Mouse (Mus musculus): ENCODE data around the gene Zbtb46. TPM values are rescaled to one million over a fixed set of nuclear protein-coding genes. Genes with fewer than 3 reads are reported as not detected.

Gene Zbtb46
- polyA plus RNA-seq, 1 experiment = 4.6 TPM

DNA sequence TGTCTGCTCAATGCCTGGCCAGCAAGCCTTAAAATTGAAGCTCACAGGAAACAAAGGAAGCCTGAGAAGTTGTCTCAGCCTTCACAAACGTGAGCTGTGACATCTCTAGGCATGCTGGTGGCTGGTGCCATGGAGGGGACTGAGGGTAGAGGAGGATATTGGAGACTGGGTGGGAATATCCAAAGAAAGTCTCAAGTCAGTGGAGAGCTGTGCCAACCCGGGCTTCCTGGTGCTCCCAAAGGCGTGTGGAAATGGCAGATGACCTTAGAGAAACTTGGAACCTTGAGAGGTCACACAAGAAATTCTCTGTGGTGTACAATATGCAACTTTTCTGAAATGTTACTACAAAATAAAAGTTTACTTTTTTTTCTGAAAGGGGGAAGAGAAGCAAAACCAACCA lies 6.2 kb upstream of the Zbtb46 start:
- no peak for DNase-seq (ENCODE audit: low spot score)

DNA sequence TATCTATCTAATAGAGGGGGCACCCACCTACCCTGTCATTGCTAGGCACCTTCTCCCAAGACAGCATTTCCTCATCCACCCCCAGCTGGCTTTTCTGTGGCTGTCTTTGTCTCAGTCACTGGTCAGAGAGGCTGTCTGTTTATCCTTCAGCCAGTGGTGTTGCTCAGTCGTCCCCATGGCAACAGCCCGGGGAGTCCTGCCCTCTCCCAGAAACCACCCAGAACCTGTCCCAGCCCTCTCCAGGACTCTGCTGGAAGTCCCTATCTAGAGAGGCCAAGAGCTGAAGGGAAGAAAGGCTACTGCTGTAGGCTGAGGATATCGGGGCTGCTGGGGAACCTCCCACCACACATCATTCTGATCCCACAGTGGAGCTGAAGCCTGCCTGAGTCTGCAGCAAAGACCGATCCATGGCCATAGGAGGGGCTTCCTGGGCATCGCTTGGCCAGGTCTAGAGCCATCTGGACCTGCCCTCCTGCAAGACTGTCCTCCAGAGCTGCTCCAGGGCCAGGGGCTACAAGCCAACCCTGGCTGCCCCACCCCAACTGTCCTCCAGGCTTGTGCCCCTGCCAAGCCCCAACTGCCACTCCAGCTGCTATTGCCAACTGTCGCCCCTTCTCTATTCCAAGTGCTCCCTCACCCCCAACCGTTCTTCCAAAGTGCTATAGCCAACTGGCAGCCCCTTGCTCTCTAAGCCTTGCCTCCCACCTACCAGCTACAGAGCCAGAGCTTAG lies 3.9 kb upstream of the Zbtb46 start:
- DNase-seq (ENCODE audit: low spot score) = no peak

DNA sequence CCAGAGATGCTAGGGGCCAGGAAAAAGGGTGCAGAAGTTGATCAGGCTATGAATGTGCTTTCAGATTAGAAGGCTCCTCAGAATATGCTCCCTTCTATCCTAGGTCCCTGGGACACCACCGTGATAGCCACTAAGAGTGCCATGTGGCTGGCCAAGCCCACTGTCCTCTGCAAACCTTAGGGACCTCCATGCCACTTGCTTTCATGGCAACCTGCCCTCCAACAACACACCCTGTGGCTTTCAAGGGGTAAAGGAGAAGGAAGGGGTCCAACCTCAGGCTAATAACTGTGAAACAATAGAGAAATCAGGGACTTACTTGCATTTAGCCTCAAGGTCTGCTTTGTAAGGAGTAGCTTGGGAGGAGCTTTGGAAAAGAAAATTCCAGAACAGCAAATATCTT lies 3.4 kb upstream of the Zbtb46 start:
- DNase-seq (ENCODE audit: low spot score) = no peak

DNA sequence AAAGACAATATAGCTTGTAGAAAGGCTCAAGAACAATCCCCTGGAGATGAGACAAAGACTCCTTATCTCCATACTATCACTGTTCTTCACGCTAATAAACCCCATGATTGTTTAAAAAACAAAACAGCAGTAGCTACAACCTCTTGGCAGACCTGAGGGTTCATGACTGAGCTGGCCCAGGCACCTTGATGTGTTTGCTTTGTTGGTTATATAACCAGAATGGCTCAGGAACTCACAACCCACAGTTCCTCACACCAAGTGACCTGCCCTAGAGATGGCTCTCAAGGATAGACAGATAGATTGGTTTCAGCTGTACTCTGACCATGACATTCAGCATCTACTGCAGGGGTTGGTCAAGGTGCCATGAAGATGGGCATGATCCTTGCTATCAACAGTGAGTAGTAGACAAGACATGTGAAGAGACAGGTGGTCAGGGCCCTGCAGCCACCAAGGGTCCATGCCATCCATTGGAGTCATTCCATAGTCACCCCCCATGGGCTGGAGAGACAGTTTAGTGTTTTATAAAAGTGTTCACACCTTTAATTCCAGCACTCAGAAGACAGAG lies 2.4 kb upstream of the Zbtb46 start:
- DNase-seq (ENCODE audit: low spot score) = no peak

DNA sequence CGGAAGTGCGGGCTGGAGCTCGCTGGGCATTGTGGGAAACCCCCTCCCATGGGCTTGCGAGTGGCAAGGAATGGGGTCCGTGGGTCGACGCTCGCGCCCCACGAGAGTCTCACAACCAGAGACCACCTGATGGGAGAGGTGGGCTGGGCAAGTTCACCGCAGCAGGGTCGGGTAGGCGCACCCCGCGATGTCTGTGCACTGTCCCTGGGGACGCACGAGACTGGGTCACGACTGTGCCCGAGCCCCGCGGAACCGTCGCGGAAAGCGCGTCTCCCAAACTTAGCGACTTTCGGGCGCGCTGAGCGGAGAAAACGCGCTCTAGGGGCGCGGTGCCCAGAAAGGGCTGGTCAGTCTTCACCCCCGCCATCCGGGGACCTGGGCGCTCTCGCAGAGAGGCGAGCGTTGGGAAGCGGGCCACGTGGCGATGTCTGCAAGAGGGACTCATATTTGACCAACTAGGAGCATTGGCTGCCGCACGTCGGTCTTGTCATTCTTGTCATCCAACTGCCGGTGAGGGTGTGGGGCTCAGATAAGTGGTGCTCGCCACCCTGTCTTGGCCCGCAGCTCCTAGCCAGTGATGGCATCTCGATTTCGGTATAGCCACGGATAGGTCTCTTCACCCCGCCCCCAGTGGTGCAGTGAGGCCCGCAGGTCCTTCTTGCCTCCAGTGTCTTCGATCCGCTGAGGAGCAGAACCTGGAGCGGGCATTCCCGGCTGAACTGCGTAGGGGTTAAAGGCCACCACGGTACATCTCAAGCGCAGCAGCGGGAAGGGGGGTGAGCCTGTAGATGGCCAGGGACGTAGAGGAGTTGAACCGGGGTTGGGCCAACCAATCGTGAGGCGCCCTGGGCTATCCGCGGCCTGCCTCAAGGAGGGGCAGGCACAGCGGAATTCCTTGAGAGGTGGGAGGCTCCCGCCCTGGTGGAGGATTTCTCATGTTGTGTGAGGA lies 721 bp upstream of the Zbtb46 start:
- peak; percentile 45 for DNase-seq (ENCODE audit: low spot score)

DNA sequence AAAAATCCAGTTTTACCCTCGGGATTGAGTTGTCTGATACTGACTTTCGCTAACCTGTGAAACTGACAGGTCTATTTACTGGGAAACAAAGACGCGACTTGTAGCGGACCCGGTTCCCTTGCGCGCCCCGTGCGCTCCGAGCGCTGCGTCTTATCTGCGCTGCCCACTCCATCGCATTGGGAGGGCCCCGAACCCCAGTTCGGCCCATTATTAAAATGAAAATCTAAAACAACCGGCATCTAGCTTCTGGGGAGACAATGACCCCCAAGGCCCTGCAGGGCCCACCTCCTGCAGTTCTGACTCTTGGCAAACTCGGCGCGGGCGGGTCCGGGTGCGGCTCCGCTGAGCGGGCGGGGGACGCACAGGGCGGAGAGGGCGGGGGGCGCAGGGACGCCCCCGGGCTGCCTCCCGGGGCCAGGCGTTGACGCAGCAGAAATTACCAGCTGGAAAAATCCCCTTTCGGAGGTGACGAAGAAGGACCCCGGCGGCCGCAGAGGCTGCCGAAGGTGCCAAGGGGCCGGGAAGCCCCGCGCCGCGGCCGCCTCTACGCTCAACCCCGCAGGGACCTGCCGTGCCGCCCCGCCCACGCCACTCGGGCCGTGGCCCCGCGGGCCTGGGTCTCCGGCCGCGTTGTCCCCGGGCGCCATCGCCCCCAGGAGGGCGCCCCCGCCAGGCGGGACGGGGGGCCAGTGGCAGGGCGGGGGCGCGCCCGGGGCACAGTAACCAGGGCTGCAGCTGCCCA lies 644 bp downstream of the Zbtb46 start:
- DNase-seq (ENCODE audit: low spot score) = peak; percentile 33

DNA sequence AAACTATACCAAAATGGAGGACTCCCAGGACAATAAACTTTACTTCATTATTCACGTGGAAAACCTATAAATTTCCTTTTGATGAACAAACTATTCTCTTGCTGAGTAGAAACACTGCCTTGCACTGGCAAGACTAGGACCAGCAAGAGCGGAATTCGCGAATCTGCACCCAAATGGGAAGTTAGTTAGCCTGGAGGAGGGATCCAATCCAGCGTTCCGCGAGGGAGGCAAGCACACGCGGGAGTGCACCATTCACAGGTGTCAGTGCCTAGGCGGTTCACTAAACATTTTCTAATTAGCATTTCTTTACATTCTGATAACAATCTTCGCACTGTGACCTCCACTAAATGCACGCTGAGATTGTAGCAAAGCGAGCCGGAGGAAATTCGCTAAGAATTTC lies 1.4 kb downstream of the Zbtb46 start:
- no peak for DNase-seq (ENCODE audit: low spot score)

DNA sequence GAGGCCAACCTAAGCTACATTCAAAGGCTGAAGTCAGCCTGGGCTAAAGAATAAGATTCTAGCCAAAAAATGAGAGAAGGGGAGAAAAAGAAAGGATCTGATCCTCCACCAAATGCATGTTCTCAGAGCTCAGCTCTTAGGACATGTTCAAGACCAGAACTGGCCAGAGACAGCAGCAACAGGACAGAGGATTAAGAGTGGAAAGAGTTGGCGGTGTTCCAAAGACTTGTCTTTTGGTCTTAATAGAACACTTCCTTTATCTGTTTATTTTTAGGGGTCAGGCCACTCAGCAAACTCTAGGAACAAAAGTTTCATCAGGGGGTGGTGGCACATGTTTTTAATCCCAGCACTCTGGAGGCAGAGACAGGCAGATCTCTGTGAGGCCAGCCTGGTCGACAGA lies 3.3 kb downstream of the Zbtb46 start:
- DNase-seq (ENCODE audit: low spot score) = no peak

DNA sequence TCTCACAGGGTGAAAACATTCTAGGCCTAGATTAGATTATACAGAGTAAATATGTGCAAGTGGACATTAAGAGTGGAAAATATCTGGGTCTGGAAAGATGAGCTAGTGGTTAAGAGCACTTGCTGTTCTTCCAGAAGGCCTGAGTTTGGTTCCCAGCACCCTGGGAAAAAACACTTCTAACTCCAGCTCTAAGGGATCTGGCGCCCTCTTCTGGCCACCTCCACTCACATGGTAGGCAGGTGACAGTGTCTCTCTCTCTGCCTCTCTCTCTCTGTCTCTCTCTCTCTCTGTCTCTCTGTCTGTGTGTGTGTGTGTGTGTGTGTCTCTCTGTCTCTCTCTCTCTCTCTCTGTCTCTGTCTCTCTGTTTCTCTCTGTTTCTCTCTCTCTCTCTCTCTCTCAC lies 6.0 kb downstream of the Zbtb46 start:
- no peak for DNase-seq (ENCODE audit: low spot score)

DNA sequence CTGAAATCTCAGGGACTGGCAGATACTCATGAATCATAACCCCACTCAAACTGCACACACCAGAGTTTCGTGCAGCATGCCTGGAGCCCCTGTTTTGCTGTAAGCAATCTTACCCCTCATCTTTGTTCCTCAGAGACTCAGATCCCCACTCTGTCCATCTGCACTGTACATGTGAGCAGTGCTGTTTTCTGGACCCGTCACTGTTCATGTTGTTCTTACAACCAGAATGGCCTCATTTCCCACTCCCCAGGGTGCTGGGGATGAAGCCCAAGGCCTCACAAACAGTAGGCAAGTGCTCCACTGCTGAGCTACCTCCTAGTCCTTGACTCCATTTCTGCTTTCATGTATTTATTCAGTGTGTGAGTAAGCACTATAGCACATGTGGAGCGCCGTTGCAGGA lies 7.0 kb downstream of the Zbtb46 start:
- DNase-seq (ENCODE audit: low spot score) = no peak

DNA sequence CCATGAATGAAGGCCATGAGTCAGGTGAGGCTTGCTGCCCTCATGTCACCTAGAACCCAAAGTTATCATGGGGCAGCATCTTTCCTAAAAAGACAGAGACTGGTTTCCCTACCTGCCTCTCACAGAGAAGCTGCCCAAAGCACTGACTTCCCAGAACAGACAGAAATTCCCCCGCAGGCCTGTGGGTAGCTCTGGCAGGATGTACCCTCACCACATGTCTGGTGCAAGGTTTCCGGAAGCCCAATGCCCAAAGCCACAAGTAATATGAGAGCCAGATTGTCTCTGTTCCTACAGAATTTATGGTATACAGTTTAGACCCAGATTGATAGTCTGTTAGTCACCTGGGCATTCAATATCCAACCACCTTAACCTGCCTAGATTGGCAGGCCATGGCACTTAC lies 16.2 kb downstream of the Zbtb46 start:
- DNase-seq (ENCODE audit: low spot score) = no peak

DNA sequence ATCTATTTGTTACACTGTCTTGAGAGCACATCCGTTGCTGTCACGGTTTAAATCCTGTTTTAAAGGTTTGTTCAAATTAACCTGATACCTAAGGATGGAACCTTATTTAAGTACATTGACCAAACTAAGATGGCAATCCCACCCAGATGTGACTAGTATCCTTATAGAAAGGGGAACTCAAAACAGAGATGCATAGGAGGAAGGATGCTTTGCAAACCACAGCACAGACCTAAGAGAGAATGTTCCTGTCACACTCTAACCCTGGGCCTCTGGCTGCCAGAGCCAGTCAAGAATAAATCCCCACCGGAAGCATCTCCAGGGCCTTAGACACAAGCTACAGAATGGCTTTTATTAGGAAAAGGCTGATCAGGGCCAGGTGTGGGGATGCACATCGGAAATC lies 21.1 kb downstream of the Zbtb46 start:
- no peak for DNase-seq (ENCODE audit: low spot score)

DNA sequence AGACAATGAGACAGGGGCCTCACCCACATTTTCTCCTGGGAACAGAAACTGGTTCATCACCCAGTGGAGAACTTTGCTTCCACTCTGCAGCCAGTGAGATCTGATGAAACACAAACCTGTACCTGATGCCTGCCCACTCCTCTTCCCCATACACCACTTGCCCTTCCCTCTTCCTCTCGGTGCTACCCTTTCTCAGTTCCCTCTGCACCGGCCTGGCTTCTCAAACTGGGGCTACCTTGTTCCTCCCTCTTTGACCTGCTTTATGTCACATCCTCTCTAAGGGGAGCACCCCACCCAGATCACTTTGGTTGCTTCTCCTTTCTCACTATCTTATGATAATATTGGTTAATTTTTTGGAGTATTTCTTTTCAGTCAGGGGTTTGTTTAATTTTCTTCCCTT lies 23.0 kb downstream of the Zbtb46 start:
- DNase-seq (ENCODE audit: low spot score) = no peak

DNA sequence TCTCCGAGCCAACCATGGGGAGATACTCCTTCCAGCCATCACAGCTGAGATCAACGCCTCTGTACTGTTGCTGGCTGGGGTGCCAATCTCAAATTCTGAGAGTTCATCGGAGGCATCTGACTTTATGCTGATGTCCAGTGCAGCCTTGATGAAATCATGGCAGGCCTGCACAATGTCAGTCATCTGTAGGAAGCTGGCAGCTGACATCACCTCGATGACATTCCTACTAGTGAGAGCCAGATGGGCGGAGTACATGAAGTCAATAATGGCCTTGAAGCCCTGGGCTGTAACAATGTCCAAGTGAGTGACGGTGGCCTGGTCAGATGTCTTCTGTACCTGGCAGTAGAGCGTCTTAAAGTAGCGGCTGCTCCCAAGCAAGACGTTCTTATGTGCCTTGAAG lies 35.4 kb downstream of the Zbtb46 start:
- DNase-seq (ENCODE audit: low spot score) = no peak

DNA sequence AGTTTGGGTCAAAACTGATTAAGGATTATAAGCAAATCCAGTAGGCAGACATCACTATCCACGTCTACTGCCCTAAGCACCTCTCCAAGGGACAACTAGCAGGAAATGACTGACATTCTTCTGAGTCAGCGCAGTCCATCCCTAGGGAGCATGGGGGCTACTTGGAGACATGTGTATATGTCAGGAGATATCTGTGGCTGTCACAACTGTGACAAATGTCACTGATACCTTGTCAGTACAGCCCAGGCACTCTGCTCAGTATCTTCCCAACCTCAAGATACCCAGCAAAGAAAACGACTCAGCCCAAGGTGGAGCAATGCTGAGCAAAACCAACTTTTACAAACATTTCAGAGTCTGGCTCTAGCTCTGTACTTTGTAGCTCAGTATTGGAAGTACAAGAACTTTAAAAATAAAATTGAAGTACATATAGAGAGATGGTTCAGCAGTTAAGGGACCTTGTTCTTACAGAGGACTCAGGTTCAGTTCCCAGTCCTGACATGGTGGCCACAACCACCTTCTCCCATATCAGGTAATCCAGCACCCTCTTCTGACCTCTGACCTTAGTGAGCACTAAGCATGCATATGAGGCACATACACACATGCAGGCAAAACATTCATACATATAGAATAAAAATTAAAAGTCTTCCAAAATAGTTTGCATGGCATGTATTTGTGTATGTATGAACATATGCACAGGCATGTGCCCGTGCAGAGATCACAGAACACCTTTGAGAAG lies 38.2 kb downstream of the Zbtb46 start:
- no peak for DNase-seq (ENCODE audit: low spot score)

DNA sequence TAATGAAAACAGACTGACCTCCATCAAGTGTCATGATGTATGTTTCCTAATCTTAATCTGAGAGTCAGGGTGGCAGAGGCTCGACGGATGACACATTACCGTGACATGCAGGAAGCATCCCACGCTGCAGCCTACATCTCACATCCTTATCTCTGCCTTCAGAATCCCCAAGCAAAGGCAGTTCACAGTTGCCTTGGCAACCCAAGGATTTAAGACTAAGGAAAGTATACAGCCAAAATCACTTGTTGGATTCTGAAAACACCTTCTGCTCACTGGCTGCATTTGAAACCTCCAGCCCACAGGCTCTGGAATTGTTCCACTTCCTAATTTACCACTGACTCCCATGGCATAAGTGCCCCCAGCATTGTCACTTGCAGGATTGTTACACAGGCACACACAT lies 38.8 kb downstream of the Zbtb46 start:
- DNase-seq (ENCODE audit: low spot score) = no peak

DNA sequence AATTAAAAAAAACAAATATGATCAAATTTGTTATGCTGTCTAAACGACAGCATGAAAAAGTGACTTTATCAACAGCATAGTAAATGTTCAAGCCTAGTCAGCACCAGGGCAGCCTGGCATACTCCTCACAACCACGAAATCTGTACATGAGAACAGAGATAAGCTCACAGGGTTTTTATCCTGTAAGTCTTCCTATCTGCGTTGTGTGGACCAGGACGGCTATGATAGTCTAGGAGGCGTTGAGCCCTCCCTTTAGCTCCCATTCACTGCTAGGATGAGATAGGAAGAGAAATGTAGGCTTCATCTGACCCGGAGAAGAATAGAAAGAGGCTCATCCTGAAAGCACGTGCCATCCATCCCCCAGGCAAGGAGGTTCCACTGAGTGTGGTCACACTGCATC lies 39.9 kb downstream of the Zbtb46 start:
- no peak for DNase-seq (ENCODE audit: low spot score)

DNA sequence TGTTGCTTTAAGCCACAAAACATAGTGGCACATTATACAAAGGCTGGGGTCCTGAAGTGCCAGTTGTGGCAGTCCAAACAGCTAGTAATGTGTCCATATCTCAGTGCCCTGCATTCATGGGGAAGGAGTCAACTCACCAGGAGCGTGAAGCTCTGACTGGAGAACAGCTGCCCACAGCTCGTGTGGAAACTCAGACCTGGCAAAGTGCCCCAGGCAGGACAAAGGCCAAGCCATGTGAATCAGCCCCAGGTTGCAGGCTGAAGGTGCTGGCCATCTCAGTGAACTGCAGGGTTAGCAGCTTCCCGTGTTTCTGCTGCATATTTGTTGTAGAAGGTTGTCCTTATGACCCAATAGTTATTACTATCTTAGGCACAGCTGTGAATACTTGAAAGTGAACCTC lies 43.3 kb downstream of the Zbtb46 start:
- DNase-seq (ENCODE audit: low spot score) = no peak

DNA sequence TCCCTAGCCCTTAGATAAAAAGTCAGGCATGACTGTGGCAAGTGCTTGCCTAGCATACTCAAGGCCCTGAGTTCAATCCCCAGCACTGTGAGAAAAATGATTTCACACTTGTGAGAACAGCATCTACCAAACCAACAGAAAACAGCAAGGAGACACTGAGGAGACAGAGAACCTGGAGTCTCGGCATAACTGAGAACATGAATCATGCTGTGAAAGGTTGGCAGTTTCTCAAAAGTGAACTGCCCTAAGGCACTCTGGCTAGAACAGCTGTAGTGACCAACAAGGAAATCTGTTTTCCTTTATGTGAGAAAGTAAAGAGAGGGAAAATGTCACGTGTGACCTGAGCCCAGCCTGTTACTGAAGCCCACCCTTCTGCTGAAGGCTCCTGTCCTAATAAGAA lies 46.1 kb downstream of the Zbtb46 start:
- DNase-seq (ENCODE audit: low spot score) = no peak

DNA sequence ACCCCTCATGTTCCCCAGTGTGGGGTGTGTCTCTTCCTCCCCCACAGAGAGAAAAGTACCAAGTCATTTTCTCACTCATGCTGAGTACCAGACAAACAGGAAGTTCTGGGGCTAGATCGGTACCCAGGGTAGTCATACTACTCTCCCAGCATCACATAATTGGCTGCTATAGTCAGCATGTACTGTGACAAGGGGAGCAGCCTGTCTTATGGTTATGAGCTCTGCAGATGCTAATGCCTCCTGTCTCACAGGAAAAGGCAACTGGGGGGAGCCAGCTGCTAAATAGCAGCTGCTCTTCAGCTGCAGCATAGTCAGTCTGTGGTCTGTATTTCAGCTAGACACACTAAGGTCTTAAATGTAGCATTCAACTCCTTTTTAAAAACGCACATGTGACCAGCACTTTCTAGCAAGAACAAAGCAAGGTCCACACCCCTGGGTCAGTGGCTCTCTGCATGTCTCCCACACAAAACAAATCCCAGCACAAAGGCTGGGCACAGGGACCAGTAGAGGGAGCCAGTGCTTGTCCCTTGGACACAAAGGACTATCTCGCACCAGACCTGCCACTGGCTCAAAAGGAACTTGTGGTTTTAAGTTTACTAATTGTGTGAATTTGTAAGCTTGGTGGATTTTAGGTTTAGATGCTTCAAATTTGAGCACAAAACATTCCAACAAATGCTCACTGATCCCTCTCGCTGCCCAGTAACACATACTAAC lies 48.3 kb downstream of the Zbtb46 start:
- DNase-seq (ENCODE audit: low spot score) = no peak

DNA sequence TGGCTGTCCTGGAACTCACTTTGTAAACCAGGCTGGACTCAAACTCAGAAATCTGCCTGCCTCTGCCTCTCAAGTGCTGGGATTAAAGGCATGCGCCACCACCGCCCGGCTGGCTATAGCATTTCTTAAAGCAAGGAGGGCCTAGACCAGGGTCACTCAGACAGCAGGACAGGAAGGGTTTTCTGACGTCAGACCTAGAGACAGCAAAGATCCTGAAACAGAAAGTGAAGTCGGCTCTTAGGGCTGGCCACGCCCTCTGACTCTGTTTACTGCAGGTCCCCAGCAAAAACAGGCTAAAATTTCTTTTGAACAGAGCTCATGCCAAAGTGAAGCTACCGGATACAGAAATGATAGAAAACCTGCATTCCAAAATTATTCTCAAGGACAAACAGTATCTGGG lies 49.6 kb downstream of the Zbtb46 start:
- DNase-seq (ENCODE audit: low spot score) = no peak

Measured in urinary bladder, adult 2 months (tissue).